Mouse (Mus musculus): ENCODE measurements around the gene 9130213A22Rik. TPM values are rescaled to one million over a fixed set of nuclear protein-coding genes. Genes with fewer than 3 reads are reported as not detected.
A peak's percentile ranks its signal among the peaks of the same experiment; 100 is the strongest.

The 9130213A22Rik gene
- polyA plus RNA-seq, 1 experiment from 2014 or later: 0.42 TPM

DNA sequence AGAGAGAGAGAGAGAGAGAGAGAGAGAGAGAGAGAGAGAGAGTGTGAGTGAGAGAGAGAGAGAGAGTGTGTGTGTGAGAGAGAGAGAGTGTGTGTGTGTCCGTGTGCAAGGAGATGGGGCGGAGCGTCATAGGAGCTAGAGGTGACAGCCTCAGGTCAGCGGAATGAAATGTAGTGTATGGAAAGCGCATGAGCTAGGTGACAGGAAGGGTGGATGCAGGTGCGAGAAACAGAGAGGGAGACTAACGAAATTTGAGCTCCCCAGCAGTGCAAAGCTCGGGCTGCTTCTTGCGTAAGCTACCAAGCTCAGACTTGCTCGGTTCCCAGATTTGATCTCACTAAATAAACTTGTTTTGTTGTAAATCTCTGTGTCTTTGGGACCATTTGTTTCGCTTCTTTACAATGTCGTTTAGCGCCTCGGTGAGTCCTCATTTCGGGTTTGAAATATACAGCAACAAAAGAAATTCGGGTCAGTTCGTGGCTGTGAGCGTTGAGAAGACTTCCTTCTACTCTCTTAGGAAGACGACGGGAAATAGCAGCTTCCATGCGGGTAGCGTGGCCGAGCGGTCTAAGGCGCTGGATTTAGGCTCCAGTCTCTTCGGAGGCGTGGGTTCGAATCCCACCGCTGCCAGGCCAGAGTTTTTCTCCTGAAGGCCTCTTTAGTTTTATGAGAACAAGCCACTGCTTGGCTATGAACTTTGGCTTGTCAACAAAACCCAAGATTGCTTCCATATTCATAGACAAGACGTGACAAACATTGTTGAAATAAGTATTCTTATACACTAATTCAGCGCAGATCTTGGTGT, 1.5 kb upstream of the 9130213A22Rik start:
- H3K4me1 ChIP-seq (replicated peaks): peaks cover 47% of the 10 kb centered on the region
- no peaks in the 10 kb centered on the region for H3K36me3 ChIP-seq
- H3K9ac ChIP-seq: peak overlapping the region; percentile 63
- ATAC-seq (ENCODE audit: insufficient number of reproducible peaks, low FRiP score): peak; percentile 59
- H3K9me3 ChIP-seq (replicated peaks): no peaks in the 10 kb centered on the region
- peak overlapping the region; percentile 88 for H3K27ac ChIP-seq (ENCODE audit: poor library complexity, severe bottlenecking)
- H3K27me3 ChIP-seq (replicated peaks): peaks cover 6% of the 10 kb centered on the region; the same call in 1 of the 2 replicates
- under 1% methylated on average over 31 of the region's 31 CpGs for WGBS
- H3K4me2 ChIP-seq: peak overlapping the region; percentile 90
- H3K4me3 ChIP-seq: peak overlapping the region; percentile 67

- WGBS: under 1% methylated on average over 29 of the region's 29 CpGs
- Histone ChIP-seq H3K27ac (ENCODE audit: poor library complexity, severe bottlenecking) (peak overlapping the region; percentile 88), H3K36me3 (no peaks in the 10 kb centered on the region), H3K9ac (peak overlapping the region; percentile 71), H3K9me3 (replicated peaks) (no peaks in the 10 kb centered on the region), H3K4me2 (peak overlapping the region; percentile 90), H3K27me3 (replicated peaks) (peaks cover 6% of the 10 kb centered on the region; the same call in 1 of the 2 replicates), H3K4me1 (replicated peaks) (peaks cover 48% of the 10 kb centered on the region), H3K4me3 (peak overlapping the region; percentile 67)
- no peak; the same call in 1 of the 2 replicates for ATAC-seq (ENCODE audit: insufficient number of reproducible peaks, low FRiP score)
These were observed 785 bp upstream of the 9130213A22Rik start for GRCm38 (mm10) chr11:69123056-69123692.

GRCm38 (mm10) chr11:69121741-69122335, 551 bp downstream of the 9130213A22Rik start:
- Histone ChIP-seq H3K9ac (peak overlapping the region; percentile 71), H3K4me3 (peak overlapping the region; percentile 67), H3K4me2 (peak overlapping the region; percentile 90), H3K27me3 (replicated peaks) (peaks cover 1% of the 10 kb centered on the region; the same call in 1 of the 2 replicates), H3K9me3 (replicated peaks) (no peaks in the 10 kb centered on the region), H3K4me1 (replicated peaks) (peaks cover 41% of the 10 kb centered on the region), H3K36me3 (no peaks in the 10 kb centered on the region), H3K27ac (ENCODE audit: poor library complexity, severe bottlenecking) (peak overlapping the region; percentile 88)
- 1% methylated on average over 31 of the region's 32 CpGs for WGBS
- no peak; the same call in 1 of the 2 replicates for ATAC-seq (ENCODE audit: insufficient number of reproducible peaks, low FRiP score)

DNA sequence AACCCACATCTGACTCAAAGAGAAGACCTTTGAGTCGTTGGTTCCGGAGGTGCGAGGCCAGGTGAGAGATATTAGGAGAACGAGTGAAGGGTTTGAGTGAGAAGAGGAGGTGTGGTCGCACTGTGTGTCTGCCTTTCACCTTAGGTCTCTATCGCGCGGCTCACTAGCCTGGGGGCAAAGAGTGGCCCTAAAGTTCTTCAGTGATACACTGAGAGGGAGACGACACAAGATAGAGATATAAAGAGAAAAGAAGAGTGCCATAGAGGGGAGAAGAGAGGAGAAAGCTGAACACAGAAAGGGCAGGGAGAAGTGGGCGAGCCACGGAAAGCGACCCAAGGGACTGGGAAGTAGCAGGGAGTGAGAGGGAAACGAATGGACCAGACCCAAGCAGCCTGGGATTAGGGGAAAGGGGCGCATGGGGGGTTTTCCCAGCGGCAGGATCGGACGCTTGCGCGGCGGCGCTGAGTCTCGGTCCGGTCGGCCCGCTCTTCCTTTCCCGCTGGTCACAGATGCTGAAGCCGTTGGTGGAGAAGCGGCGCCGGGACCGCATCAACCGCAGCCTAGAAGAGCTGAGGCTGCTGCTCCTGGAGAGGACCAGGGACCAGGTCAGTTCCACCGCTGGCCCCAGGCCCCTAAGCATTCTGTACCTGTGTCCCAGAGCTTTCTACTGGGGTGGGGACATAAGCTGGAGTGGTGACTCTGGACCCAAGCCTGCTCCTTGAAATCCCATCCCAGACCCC, 1.2 kb downstream of the 9130213A22Rik start:
- Histone ChIP-seq H3K27me3 (replicated peaks) (no peaks in the 10 kb centered on the region), H3K9ac (peak overlapping the region; percentile 71), H3K27ac (ENCODE audit: poor library complexity, severe bottlenecking) (peak overlapping the region; percentile 2; the same call in 1 of the 2 replicates), H3K4me3 (peak overlapping the region; percentile 67), H3K36me3 (no peaks in the 10 kb centered on the region), H3K4me2 (peak overlapping the region; percentile 90), H3K9me3 (replicated peaks) (no peaks in the 10 kb centered on the region), H3K4me1 (replicated peaks) (peaks cover 36% of the 10 kb centered on the region)
- ATAC-seq (ENCODE audit: insufficient number of reproducible peaks, low FRiP score): no peak
- under 1% methylated on average over 33 of the region's 33 CpGs for WGBS

DNA sequence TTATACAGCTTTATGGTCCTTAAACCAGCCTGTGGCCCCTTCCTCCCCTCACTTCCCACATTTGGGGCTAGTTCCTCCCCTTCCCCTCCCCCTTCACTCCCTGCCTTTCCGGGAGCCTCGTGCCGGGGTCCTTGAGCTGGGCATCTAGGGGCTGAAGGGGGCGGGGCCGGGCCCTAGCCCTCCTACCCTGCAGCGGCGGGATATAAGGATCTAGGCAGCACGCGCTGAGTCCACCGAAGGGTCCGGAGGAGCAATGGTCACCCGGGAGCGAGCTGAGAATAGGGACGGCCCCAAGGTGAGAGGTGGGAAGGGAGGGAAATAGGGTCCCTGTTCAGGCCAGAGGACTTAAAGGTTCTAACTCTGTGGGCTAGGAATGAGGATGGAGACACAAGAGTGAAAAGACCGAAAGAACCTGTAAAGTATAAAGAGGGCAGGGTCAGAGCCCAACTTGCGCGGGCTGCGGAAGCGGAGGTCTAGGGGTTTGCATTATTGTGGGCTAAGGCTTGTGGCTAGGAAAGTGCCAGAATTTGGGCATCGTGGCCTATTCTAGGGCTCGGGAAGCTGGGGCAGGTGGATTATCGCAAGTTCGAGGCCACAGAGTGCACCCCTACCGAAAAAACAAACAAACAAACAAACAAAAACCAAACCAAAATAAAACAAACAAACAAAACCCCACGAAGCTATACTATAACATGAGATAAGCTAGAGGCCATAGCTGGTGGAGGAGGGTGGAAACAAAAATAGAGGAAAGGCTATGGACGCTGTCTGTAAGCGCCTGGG, 2.0 kb downstream of the 9130213A22Rik start, which contains the start of gene Hes7:
Gene Hes7, plus strand, starts transcription at position 184 of the 780 bp plus-strand sequence.
- Histone ChIP-seq H3K27me3 (replicated peaks) (no peaks in the 10 kb centered on the region), H3K36me3 (no peaks in the 10 kb centered on the region), H3K27ac (ENCODE audit: poor library complexity, severe bottlenecking) (peak within 1 kb of the TSS; percentile 2; the same call in 1 of the 2 replicates), H3K4me3 (peak within 1 kb of the TSS; percentile 67), H3K4me1 (replicated peaks) (peaks cover 29% of the 10 kb centered on the region), H3K4me2 (peak within 1 kb of the TSS; percentile 90), H3K9me3 (replicated peaks) (no peaks in the 10 kb centered on the region), H3K9ac (peak within 1 kb of the TSS; percentile 71)
- no peak for ATAC-seq (ENCODE audit: insufficient number of reproducible peaks, low FRiP score)
- 2% methylated on average over 27 of the region's 27 CpGs for whole genome bisulfite sequencing

DNA sequence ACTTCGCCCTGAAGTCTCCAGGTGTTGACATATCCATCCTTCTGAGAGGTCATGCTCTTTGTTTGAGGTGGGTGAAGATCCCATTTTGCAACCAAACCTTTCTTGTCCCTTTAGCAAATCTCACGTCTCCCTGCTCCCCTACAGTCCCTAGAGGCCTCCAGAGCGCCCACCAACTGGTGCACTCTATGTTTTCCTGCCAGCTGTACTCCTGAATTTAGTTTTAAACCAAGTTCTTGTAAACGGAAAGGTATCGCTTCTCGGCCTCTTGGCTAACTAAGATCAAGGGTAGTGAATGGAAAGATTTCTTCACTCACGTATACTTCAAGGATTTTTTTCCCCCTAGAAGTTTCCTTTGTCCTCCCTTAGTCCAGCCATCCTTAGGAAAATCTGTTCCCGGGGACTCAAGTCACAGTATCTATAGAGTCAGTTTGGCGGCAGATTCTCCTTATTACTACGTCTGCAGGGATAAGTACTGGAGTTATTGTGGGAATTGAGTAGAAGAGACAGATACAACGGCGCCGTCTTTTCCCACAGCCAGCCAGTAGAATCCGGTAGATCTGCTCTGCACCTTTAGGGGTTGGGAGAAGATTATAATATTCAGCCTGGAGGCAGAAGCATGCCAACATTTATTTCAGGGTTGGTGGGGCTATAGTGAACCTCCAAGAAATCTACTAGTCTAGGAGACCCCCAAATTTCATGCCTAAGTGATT, 2.8 kb downstream of the 9130213A22Rik start:
- H3K36me3 ChIP-seq: no peaks in the 10 kb centered on the region
- 37% methylated on average over 14 of the region's 14 CpGs for WGBS
- H3K4me1 ChIP-seq (replicated peaks): peaks cover 29% of the 10 kb centered on the region
- no peaks in the 10 kb centered on the region for H3K27me3 ChIP-seq (replicated peaks)
- no peak overlapping the region for H3K9ac ChIP-seq
- ATAC-seq (ENCODE audit: insufficient number of reproducible peaks, low FRiP score): no peak
- H3K9me3 ChIP-seq (replicated peaks): no peaks in the 10 kb centered on the region
- no peak overlapping the region for H3K27ac ChIP-seq (ENCODE audit: poor library complexity, severe bottlenecking)
- peak overlapping the region; percentile 67 for H3K4me3 ChIP-seq
- peak overlapping the region; percentile 90 for H3K4me2 ChIP-seq

- Histone ChIP-seq H3K4me2 (peak overlapping the region; percentile 90), H3K27ac (ENCODE audit: poor library complexity, severe bottlenecking) (no peak overlapping the region), H3K27me3 (replicated peaks) (no peaks in the 10 kb centered on the region), H3K36me3 (no peaks in the 10 kb centered on the region), H3K4me1 (replicated peaks) (peaks cover 29% of the 10 kb centered on the region), H3K9ac (peak overlapping the region; percentile 34; the same call in 1 of the 2 replicates), H3K9me3 (replicated peaks) (no peaks in the 10 kb centered on the region), H3K4me3 (peak overlapping the region; percentile 73)
- ATAC-seq (ENCODE audit: insufficient number of reproducible peaks, low FRiP score): no peak
- under 1% methylated on average over 15 of the region's 15 CpGs for WGBS
These were observed 3.6 kb downstream of the 9130213A22Rik start for GRCm38 (mm10) chr11:69118765-69119164.

DNA sequence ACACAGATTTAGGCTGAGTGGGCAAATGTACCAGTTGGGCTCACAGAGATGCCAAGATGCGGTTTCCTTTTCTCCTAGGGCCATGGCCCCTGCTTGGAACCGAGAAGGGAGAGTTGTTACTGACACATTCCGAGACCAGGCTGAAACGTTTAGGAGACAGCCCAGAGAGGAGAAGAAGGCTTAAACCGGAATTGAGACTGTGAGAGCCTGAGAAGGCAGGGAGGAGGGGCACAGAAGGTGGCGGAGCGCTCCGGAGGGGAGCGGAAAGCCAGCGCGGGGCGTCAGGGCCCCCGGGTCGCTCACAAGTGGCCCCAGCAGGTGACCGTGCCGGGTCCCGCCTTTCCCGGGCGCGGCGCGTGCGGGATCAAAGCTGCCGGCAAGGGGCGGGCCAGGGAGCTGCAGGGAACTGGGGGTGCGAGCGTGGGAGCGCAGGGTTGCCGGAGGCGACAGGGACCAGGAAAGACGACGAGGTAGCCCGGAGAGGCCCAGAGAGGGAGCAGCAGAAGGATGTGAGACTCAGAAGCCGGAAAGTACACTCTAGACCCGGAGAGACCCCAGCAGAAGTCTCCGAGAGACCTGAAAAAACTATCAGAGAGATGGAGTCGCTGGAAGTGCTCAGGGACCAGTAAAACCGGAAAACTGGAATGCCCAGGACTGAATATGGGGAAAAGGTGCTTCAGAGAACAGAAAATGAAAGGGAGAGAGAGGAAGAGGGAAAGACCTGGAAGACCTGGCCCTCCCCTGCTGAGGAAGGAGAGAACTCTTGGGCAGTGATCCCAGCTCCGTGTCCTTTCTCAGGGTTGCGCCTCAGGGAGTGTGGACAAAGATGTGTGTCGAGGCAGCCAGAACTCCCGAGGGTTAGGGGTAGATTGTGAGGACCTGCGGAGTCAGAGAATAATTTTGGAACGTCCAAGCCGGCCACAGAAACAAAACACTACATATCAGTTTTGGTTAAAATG, 4.4 kb downstream of the 9130213A22Rik start:
- peak overlapping the region; percentile 83 for H3K9ac ChIP-seq
- peaks cover 29% of the 10 kb centered on the region for H3K4me1 ChIP-seq (replicated peaks)
- peak overlapping the region; percentile 90 for H3K4me2 ChIP-seq
- no peaks in the 10 kb centered on the region for H3K27me3 ChIP-seq (replicated peaks)
- no peaks in the 10 kb centered on the region for H3K9me3 ChIP-seq (replicated peaks)
- ATAC-seq (ENCODE audit: insufficient number of reproducible peaks, low FRiP score): peak; percentile 28; the same call in 1 of the 2 replicates
- H3K36me3 ChIP-seq: no peaks in the 10 kb centered on the region
- WGBS: under 1% methylated on average over 45 of the region's 45 CpGs
- peak overlapping the region; percentile 73 for H3K4me3 ChIP-seq
- peak overlapping the region; percentile 84 for H3K27ac ChIP-seq (ENCODE audit: poor library complexity, severe bottlenecking)

GRCm38 (mm10) chr11:69116843-69117242, 5.5 kb downstream of the 9130213A22Rik start:
- WGBS: 53% methylated on average over 5 of the region's 5 CpGs
- Histone ChIP-seq H3K4me2 (peak overlapping the region; percentile 90), H3K4me1 (replicated peaks) (peaks cover 35% of the 10 kb centered on the region), H3K27ac (ENCODE audit: poor library complexity, severe bottlenecking) (no peak overlapping the region), H3K9ac (no peak overlapping the region), H3K36me3 (no peaks in the 10 kb centered on the region), H3K9me3 (replicated peaks) (no peaks in the 10 kb centered on the region), H3K4me3 (peak overlapping the region; percentile 73; the same call in 1 of the 2 replicates), H3K27me3 (replicated peaks) (no peaks in the 10 kb centered on the region)
- no peak for ATAC-seq (ENCODE audit: insufficient number of reproducible peaks, low FRiP score)

Measured in heart, embryonic 12.5 days (tissue).